Mouse (Mus musculus) olfactory bulb, adult 2 months (tissue): Measurements from ENCODE around the gene Kcnb1.

Experiments
- CTCF ChIP-seq: fragments of 200-500 bp; IDR thresholded peaks from 2 replicates; pipeline ENCODE4 v1.5.1; 2012; ENCODE audit warnings: low read depth, mild to moderate bottlenecking, low read length, moderate library complexity; ENCODE audit not compliant: insufficient read depth
- POLR2A ChIP-seq: fragments of 200-500 bp; IDR thresholded peaks from 2 replicates; pipeline ENCODE4 v1.6.1; 2012; ENCODE audit warnings: mild to moderate bottlenecking, low read depth, low read length, moderate library complexity; ENCODE audit not compliant: insufficient read depth

DNA sequence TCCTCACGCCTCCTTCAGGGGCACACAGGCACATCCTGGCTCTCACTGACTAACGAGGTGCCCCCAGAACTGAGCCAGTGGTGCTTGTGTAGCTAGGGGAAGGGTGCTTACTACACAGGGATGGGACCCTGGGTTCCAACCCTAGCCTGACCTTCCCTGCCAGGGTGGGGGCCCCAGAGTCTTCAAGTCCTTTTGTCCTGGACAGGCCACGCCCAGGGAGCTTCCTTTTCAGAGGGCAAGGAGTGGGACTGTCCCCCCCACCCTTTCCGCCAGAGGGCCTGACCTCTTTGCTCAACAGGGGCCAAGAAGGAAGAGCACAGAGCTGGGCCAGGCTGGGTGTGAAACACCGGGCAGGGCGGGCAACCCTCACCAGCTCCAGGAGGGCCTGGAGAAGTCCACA is 68.7 kb downstream of the Kcnb1 start:
- no peak for TF ChIP-seq CTCF
- no peak for TF ChIP-seq POLR2A
